Mouse (Mus musculus) heart, embryonic 13.5 days (tissue): Measurements from ENCODE around the gene Pde4dip. TPM values are rescaled to one million over a fixed set of nuclear protein-coding genes. Genes with fewer than 3 reads are reported as not detected.

Experiments used
- ATAC-seq: fragments of 200-750 bp; cut with Nextera tagmentation; 2 replicates; pipeline ENCODE4 v1.8.0; 2017; ENCODE audit warnings: moderate TSS enrichment; ENCODE audit not compliant: insufficient number of reproducible peaks, low FRiP score, low TSS enrichment; ENCODE audit errors: extremely low read depth
- H3K27ac ChIP-seq: fragments of 300-500 bp; sonication (generic); replicated peaks from 2 replicates; pipeline ENCODE4 v1.5.1; 2015; ENCODE audit warnings: moderate library complexity, mild to moderate bottlenecking, inconsistent platforms
- H3K27me3 ChIP-seq: fragments of 300-500 bp; sonication (generic); replicated peaks from 2 replicates; pipeline ENCODE4 v1.6.1; 2015; ENCODE audit warnings: mild to moderate bottlenecking, inconsistent platforms
- H3K36me3 ChIP-seq: fragments of 300-500 bp; sonication (generic); 2 replicates; pipeline ENCODE4 v1.6.1; 2015; ENCODE audit warnings: mild to moderate bottlenecking, inconsistent platforms
- H3K4me1 ChIP-seq: fragments of 300-500 bp; sonication (generic); 2 replicates; pipeline ENCODE4 v1.6.1; 2015; ENCODE audit warnings: inconsistent platforms
- H3K4me2 ChIP-seq: fragments of 300-500 bp; sonication (generic); 2 replicates; pipeline ENCODE4 v1.6.1; 2015; ENCODE audit warnings: inconsistent platforms, mild to moderate bottlenecking, moderate library complexity
- H3K4me3 ChIP-seq: fragments of 300-500 bp; sonication (generic); 2 replicates; pipeline ENCODE4 v1.5.1; 2015; ENCODE audit warnings: moderate library complexity, mild to moderate bottlenecking, inconsistent platforms
- H3K9ac ChIP-seq: fragments of 300-500 bp; sonication (generic); 2 replicates; pipeline ENCODE4 v1.6.1; 2015; ENCODE audit warnings: inconsistent platforms, mild to moderate bottlenecking, moderate library complexity
- H3K9me3 ChIP-seq: fragments of 300-500 bp; sonication (generic); 2 replicates; pipeline ENCODE4 v1.6.1; 2016; ENCODE audit warnings: inconsistent platforms
- WGBS: fragments of 180-500 bp; shearing (Covaris S2); methylation state at CpG from one replicate; pipeline ENCODE4 v1.1.7; 2015; ENCODE audit warnings: mixed read lengths; 5-methylcytosine and 5-hydroxymethylcytosine counted together
- polyA plus RNA-seq: library from polyadenylated mRNA; unstranded; fragments of >200 nt; fragmentation: Nextera tagmentation; extraction: Ambion mirVana; gene quantifications from 2 replicates; pipeline ENCODE4 v1.2.1, GENCODE M21; 2015

The Pde4dip gene
- polyA plus RNA-seq, 1 experiment from 2014 or later: 68.2 TPM

GRCm38 (mm10) chr3:97735575-97735974, 152.9 kb downstream of the Pde4dip start:
- 79% methylated on average over 5 of the region's 5 CpGs for WGBS
- H3K4me2 ChIP-seq: no peak overlapping the region
- H3K9ac ChIP-seq: no peak overlapping the region
- H3K36me3 ChIP-seq: peaks cover 72% of the 10 kb centered on the region
- H3K4me1 ChIP-seq: no peaks in the 10 kb centered on the region
- H3K27me3 ChIP-seq: no peaks in the 10 kb centered on the region
- no peak overlapping the region for H3K4me3 ChIP-seq
- H3K27ac ChIP-seq: no peak overlapping the region
- no peak for ATAC-seq
- H3K9me3 ChIP-seq: no peaks in the 10 kb centered on the region

GRCm38 (mm10) chr3:97734259-97734658, 154.2 kb downstream of the Pde4dip start:
- H3K27ac ChIP-seq: no peak overlapping the region
- no peaks in the 10 kb centered on the region for H3K27me3 ChIP-seq
- WGBS: 54% methylated on average over 4 of the region's 4 CpGs
- H3K9ac ChIP-seq: no peak overlapping the region
- no peak for ATAC-seq
- H3K4me2 ChIP-seq: no peak overlapping the region
- H3K36me3 ChIP-seq: peaks cover 72% of the 10 kb centered on the region
- H3K4me1 ChIP-seq: no peaks in the 10 kb centered on the region
- H3K4me3 ChIP-seq: no peak overlapping the region
- no peaks in the 10 kb centered on the region for H3K9me3 ChIP-seq

DNA sequence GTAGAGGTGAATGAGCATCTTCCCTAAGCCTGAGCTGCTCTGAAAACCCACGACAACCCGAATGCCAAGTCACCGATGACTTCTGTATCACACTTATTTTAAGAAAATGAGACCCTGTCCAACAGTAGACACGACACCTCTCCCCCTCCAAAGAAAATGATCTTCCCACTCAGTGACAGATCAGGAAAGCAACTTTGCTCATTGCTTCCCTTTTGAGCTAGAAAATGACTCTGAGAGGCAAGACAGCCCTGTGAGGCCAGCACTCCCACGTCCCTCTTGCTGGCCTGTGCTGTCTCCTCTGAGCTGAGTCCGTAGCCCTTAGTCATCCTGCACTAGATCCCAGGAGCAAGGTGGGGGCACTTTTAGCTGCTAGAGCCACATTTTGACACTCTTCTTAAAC, 155.9 kb downstream of the Pde4dip start:
- no peaks in the 10 kb centered on the region for H3K27me3 ChIP-seq
- H3K9ac ChIP-seq: no peak overlapping the region
- 75% methylated on average over 6 of the region's 6 CpGs for WGBS
- H3K36me3 ChIP-seq: peaks cover 66% of the 10 kb centered on the region
- H3K4me2 ChIP-seq: no peak overlapping the region
- H3K4me1 ChIP-seq: no peaks in the 10 kb centered on the region
- no peak for ATAC-seq
- H3K27ac ChIP-seq: no peak overlapping the region
- no peaks in the 10 kb centered on the region for H3K9me3 ChIP-seq
- H3K4me3 ChIP-seq: no peak overlapping the region

- no peak for ATAC-seq
- 79% methylated on average over 7 of the region's 7 CpGs for WGBS
- H3K27ac ChIP-seq: no peak overlapping the region
- no peak overlapping the region for H3K9ac ChIP-seq
- no peaks in the 10 kb centered on the region for H3K9me3 ChIP-seq
- H3K36me3 ChIP-seq: peaks cover 49% of the 10 kb centered on the region
- no peak overlapping the region for H3K4me2 ChIP-seq
- H3K27me3 ChIP-seq: no peaks in the 10 kb centered on the region
- no peak overlapping the region for H3K4me3 ChIP-seq
- H3K4me1 ChIP-seq: no peaks in the 10 kb centered on the region
Observed at GRCm38 (mm10) chr3:97730624-97731023, 157.9 kb downstream of the Pde4dip start.

DNA sequence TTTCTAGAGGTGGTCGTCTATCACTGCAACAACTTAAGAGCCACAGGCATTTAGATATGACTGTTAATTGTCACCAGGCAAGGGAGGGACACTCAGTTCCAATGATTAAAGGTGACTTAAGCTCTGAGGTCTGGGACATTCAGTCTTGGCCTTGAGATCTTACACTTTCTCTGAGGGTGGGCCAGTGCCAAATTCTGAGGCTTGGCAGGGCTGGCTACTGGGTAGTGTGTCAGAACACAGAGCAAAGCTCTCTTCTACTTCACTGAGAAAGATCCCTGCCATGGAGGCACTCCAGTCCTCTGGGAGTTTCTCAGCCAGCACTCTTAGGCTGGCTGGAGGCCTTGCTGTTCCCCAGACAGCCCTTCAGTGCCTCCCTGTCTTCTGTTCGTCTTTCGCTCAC, 158.4 kb downstream of the Pde4dip start:
- H3K27me3 ChIP-seq: no peaks in the 10 kb centered on the region
- no peak for ATAC-seq
- no peak overlapping the region for H3K4me3 ChIP-seq
- 75% methylated on average over 3 of the region's 3 CpGs for WGBS
- H3K9ac ChIP-seq: no peak overlapping the region
- H3K27ac ChIP-seq: no peak overlapping the region
- no peaks in the 10 kb centered on the region for H3K9me3 ChIP-seq
- no peak overlapping the region for H3K4me2 ChIP-seq
- H3K36me3 ChIP-seq: peaks cover 48% of the 10 kb centered on the region
- no peaks in the 10 kb centered on the region for H3K4me1 ChIP-seq

DNA sequence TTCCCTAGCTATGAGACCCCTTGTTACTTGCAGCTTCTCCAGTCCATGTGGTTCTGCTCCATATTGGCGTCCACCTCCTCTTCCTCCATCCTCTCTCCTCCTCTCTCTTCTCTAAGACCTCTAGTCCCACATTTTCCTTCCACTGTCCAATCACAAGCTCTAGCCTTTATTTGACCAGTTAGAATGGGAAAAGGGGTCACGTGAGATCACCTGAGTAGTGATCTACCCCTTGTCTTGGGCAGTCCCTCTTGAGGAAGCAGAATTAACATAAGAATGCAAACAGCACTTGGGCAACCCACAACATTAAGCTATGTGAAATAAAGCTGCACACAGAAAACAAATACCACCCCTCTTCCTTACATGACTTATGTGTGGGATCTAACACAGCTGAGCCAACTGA, 160.7 kb downstream of the Pde4dip start:
- WGBS: 85% methylated on average over 2 of the region's 2 CpGs
- H3K9me3 ChIP-seq: peaks cover 13% of the 10 kb centered on the region

GRCm38 (mm10) chr3:97719116-97719515, 169.4 kb downstream of the Pde4dip start:
- ATAC-seq: no peak
- Histone ChIP-seq H3K9ac (no peak overlapping the region), H3K27me3 (no peaks in the 10 kb centered on the region), H3K9me3 (peaks cover 13% of the 10 kb centered on the region), H3K4me2 (no peak overlapping the region), H3K36me3 (peaks cover 88% of the 10 kb centered on the region), H3K27ac (no peak overlapping the region), H3K4me1 (no peaks in the 10 kb centered on the region), H3K4me3 (no peak overlapping the region)
- WGBS: 78% methylated on average over 9 of the region's 9 CpGs

More for the DNA sequence above, 160.7 kb downstream of the Pde4dip start:
- Histone ChIP-seq H3K27me3 (no peaks in the 10 kb centered on the region), H3K27ac (no peak overlapping the region), H3K4me2 (no peak overlapping the region), H3K9ac (no peak overlapping the region), H3K4me3 (no peak overlapping the region), H3K4me1 (no peaks in the 10 kb centered on the region), H3K36me3 (peaks cover 48% of the 10 kb centered on the region)
- no peak for ATAC-seq

- WGBS: 84% methylated on average over 1 of the region's 1 CpGs
- H3K36me3 ChIP-seq: peaks cover 85% of the 10 kb centered on the region
- no peaks in the 10 kb centered on the region for H3K4me1 ChIP-seq
- H3K27ac ChIP-seq: no peak overlapping the region
- H3K4me2 ChIP-seq: no peak overlapping the region
- ATAC-seq: no peak
- no peaks in the 10 kb centered on the region for H3K27me3 ChIP-seq
- H3K9ac ChIP-seq: no peak overlapping the region
- H3K4me3 ChIP-seq: no peak overlapping the region
- no peaks in the 10 kb centered on the region for H3K9me3 ChIP-seq
Observed at GRCm38 (mm10) chr3:97715922-97716321, 172.6 kb downstream of the Pde4dip start.

- Histone ChIP-seq H3K4me2 (no peak overlapping the region), H3K4me1 (no peaks in the 10 kb centered on the region), H3K4me3 (no peak overlapping the region), H3K9me3 (no peaks in the 10 kb centered on the region), H3K36me3 (peaks cover 95% of the 10 kb centered on the region), H3K27me3 (no peaks in the 10 kb centered on the region), H3K9ac (no peak overlapping the region), H3K27ac (no peak overlapping the region)
- ATAC-seq: no peak
- WGBS: 59% methylated on average over 5 of the region's 5 CpGs
Observed at GRCm38 (mm10) chr3:97710881-97711280, 177.6 kb downstream of the Pde4dip start.

DNA sequence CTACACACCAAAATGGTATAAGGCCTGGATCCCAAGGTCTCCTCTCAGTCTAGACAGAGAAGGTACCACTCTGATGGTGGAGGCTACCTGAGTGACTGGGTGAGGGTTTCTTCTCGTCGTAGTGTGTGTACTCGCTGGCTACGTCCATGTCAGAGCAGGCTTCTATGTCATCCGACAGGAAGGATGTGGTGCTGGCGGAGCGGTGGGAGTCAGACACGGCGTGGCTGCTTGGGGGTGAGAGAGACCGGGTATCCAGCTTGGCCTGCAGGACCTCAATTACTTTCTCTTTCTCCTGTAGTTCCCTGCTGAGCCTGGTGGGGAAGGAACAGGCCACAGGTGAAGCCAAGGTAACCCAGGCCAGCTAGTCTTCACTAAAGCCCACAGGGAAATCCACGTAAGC, 178.4 kb downstream of the Pde4dip start:
- H3K36me3 ChIP-seq: peaks cover 95% of the 10 kb centered on the region

GRCm38 (mm10) chr3:97706561-97706960, 181.9 kb downstream of the Pde4dip start:
- no peak overlapping the region for H3K4me3 ChIP-seq
- H3K4me1 ChIP-seq: no peaks in the 10 kb centered on the region
- no peaks in the 10 kb centered on the region for H3K9me3 ChIP-seq
- ATAC-seq: no peak
- no peak overlapping the region for H3K4me2 ChIP-seq
- no peak overlapping the region for H3K9ac ChIP-seq
- no peaks in the 10 kb centered on the region for H3K27me3 ChIP-seq
- H3K27ac ChIP-seq: no peak overlapping the region
- peaks cover 94% of the 10 kb centered on the region for H3K36me3 ChIP-seq
- WGBS: 78% methylated on average over 4 of the region's 4 CpGs

More for the DNA sequence above, 178.4 kb downstream of the Pde4dip start:
- H3K27ac ChIP-seq: no peak overlapping the region
- 83% methylated on average over 11 of the region's 11 CpGs for WGBS
- no peaks in the 10 kb centered on the region for H3K4me1 ChIP-seq
- no peaks in the 10 kb centered on the region for H3K9me3 ChIP-seq
- no peak overlapping the region for H3K9ac ChIP-seq
- H3K4me3 ChIP-seq: no peak overlapping the region
- no peaks in the 10 kb centered on the region for H3K27me3 ChIP-seq
- ATAC-seq: no peak
- no peak overlapping the region for H3K4me2 ChIP-seq

GRCm38 (mm10) chr3:97705508-97705907, 183.0 kb downstream of the Pde4dip start:
- Histone ChIP-seq H3K9me3 (no peaks in the 10 kb centered on the region), H3K4me1 (no peaks in the 10 kb centered on the region), H3K4me3 (no peak overlapping the region), H3K27ac (no peak overlapping the region), H3K36me3 (peaks cover 93% of the 10 kb centered on the region), H3K4me2 (no peak overlapping the region), H3K27me3 (no peaks in the 10 kb centered on the region), H3K9ac (no peak overlapping the region)
- ATAC-seq: no peak
- WGBS: 81% methylated on average over 3 of the region's 3 CpGs
